Mouse (Mus musculus) kidney, adult 11 months (tissue): ENCODE measurements around the gene Stx3.

Source experiments
- DNase-seq: peaks from one replicate; pipeline ENCODE4 v3.0.0; 2022

Stx3 gene

GRCm38 (mm10) chr19:11807251-11807650, 12.0 kb downstream of the Stx3 start:
- DNase-seq, result no peak

DNA sequence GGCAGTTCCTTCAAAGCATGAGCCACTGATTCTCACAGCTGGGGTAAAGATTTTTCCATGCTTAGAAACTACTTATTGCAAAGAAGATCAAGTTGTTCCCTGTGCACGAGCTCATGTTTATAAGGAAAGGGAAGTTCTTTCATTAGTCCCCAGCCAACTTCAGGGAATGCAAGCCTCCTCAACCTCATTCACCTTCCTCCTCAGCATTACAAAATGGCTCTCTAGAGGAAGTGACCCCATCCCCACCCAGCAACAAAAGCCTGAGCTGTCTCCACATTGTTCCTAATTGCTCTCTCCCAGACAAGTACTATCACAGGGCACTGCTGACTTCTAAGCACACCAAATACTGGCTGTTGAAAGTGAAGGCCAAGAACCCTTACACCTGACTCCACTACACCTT, 14.8 kb downstream of the Stx3 start:
- no peak for DNase-seq

DNA sequence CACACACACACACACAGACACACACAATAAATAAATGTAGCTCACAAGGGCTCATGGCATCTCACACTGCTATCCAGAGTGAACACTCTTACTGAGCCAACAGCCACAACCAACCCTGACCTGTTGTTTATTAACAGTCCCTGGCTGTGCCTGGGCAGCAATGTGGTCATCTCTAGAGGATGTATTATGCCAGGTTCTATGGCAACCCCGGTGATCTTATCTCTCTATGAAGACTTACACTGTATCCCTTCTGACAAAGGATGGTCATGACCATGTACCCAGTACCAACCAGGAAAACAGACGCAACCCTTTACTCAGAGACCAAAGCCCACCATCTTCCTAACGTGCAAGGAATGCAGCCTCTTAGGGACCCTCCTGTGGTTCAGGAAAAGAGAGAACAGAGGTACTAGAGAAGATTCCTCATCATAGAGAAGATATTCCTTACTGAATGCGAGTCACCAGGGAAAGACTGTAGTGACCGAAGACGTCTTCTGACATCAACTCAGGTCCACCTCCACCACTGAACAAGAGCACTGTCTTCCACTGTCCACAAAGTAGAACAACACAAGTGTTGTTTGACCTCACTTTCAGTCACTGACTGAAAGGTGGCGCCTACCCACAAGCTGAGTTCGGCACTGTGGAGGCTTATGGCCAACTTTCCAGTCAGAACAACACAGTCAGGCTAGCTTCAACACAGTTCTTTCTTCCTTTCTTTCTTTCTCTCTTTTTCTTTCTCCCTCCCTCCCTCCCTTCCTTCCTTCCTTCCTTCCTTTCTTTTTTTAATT, 18.5 kb downstream of the Stx3 start:
- DNase-seq, result no peak

GRCm38 (mm10) chr19:11794447-11794846, 24.8 kb downstream of the Stx3 start:
- no peak for DNase-seq

- DNase-seq, result no peak
Measured at GRCm38 (mm10) chr19:11793741-11794359, 25.4 kb downstream of the Stx3 start.

GRCm38 (mm10) chr19:11791825-11792224, 27.4 kb downstream of the Stx3 start:
- no peak for DNase-seq

DNA sequence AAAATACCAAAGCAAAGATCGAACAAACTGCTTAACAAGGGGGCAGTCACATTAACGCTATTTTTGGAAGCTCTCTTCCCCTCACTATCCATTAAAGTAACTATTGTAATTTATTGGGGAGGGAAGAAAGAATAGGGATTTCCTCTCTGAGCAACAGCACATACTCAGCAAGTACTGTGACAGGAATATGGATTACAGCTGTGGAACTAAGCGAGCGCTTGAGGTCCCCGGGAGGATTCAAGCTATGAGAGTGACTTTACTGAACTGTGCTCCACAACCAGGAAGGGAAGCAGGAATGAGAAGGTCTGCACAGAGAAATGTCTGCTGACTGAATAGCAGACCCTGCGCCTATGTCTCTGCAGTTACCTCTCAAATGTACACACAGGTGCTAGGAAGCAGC, 30.3 kb downstream of the Stx3 start:
- no peak for DNase-seq

DNA sequence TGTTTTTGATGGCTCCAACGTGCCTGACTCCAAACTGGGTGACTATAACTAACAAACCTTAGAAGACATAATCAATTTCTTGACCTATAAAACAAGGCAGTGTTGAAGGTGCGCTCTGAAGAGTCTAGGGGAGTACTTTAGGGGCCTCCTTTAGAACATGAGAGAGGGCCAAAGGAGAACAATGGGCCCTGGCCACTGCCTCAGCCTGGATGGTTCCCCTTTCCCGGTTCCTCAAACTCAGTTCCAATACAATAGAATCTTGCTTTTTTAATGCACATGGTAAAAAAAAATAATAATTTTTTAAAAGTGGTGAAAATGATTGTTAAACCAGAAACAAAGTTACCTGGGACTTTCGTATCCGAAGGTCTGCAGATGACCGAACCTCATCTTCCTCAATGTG, 31.4 kb downstream of the Stx3 start:
- DNase-seq, result no peak

DNA sequence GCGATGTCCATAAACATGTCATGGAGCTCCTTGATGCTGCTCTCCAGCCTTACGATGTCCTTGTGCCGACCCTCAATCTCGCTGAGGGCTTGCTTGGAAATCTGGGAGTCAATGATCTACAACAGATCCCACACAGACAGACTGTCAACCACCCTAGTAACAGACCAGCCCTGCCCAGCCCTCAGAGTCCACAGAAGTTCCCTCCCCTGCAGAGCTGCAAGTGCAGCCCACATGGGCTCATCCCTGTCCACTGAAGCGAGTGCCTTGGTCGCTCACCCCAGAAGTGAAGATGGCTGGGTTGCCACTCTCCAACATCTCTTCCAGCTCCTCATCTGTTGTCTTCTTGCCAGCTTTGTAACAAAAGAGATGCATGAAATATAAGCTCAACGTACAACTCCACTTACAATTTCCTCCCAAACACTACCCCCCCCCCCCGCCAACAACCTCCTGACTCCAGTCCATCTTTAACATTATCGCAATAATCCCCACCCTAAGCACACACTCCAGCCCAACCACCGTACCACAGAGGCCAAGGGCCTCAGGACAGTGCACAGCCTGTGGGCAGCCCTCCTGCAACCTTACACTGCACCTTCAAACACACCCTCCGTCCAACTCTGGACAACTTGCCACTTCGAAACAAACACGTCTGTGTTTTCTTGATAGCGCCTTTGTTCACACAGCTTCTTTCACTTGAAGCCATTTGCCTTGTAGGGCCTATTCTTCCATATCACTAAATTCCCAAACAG, 33.6 kb downstream of the Stx3 start:
- no peak for DNase-seq

- DNase-seq, result peak; percentile 31
Measured at GRCm38 (mm10) chr19:11777191-11777865, 41.9 kb downstream of the Stx3 start.

DNA sequence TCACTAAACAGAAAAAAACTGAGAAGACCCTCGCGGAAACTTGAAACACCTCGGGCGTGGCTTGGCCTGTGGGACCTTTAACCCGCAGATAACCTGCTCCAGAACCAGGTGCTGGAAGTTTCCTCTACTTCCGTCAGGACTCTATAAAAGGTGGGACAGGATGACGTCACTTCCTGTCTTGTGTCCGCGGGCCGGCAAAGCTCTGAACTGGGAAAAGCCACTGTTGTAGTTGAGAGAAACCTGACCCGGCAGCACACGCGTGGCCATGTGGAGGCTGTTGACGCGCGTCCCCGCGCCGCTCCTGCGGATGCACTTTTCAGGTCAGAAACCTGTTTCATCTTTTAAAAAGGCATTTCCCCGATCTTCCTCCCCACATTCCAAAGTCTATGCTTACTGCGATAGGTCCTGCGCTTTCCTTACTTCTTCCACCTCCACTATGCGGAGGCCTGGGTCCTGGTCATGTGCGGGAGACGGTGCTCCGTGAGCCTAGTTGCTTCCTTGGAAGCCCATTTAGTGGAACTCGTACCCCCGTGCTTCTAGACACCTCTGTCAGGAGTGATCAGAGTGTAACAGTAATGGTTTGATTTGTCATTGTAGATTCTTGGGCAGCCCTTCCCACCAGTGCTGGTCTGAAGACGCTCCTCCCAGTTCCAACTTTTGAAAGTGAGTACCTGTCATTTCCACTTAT, 48.9 kb downstream of the Stx3 start, which contains the start of gene Mrpl16:
Gene Mrpl16, plus strand, starts transcription at position 187 of the 688 bp plus-strand sequence.
- DNase-seq, result peak; percentile 87

- DNase-seq, result no peak
Measured at GRCm38 (mm10) chr19:11769257-11769920, 49.8 kb downstream of the Stx3 start.

DNA sequence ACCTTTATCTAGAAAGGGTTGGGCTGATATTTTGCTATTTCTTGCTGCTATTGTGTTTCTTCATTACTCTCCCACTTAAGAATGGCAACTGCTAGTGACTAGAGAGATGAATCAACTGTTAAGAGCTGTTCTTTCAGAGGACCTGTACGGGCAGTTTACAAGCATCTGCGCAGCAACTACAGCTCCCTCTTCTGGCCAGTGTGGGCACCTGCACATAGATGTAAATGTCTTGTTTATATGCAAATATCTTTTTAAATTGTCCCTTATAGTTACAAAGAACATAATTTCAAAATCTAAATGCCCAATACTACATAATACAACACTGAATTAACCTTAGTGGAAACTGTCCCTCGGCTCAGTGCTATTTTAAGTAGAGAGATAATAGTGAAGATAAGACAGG, 51.0 kb downstream of the Stx3 start:
- no peak for DNase-seq

DNA sequence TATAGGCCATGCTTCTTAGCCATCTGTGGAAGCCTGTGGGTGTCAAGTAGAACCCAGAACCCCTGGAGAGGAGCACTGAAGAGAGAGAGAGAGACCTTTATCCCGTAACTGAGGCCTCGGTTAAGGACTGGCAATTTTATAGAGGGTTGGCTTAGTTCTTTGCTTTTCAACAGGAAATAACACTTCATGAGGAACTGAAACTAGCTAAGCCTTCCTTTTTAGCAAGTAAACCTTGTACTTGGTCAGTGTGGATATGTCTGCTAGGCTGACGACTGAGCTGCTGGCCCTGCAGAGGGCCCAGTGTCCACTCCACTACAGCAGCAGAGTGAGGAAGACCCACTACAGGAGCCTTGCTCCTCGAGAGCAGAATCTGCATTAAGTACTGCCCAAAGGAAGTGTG, 52.8 kb downstream of the Stx3 start:
- DNase-seq, result no peak

DNA sequence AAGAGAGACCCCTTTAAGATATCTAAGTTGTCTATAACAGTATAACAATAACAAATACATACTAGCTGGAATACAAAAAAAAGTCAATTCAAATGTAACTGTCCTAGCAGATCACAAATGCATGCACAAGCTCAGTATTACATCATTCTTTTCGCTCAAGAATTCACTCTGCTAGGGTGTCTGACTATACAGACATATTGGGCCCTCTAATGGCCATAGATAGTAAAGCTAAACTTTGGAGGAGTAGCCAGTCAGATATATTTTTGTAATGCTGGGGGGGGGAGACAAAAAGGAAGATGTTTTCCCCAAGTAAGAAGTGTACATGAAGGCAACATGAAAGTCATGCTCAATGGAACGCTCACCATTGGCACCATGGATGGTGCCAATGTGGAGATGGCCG, 54.1 kb downstream of the Stx3 start:
- DNase-seq, result no peak

DNA sequence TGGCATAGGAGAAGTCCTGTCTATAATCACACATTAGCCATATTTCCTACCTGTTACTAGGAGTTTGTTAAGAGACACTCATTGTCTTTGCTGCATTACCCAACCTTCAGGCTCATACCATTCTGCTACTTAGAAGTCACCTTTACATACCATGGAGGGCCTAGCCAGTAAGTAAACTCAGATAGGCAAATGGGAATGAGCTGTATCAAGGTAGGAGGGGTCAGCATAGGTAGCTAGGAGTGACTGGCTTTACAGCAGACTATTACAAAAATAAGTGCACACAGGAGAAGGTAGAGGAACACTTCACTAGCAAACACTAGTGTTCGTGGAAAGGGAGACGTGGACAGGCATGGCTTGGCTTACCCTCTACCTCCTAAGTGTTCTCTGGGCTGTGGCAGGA, 71.9 kb downstream of the Stx3 start, which contains the start of gene Gif:
Gene Gif, plus strand, starts transcription at position 257 of the 400 bp plus-strand sequence.
- no peak for DNase-seq

DNA sequence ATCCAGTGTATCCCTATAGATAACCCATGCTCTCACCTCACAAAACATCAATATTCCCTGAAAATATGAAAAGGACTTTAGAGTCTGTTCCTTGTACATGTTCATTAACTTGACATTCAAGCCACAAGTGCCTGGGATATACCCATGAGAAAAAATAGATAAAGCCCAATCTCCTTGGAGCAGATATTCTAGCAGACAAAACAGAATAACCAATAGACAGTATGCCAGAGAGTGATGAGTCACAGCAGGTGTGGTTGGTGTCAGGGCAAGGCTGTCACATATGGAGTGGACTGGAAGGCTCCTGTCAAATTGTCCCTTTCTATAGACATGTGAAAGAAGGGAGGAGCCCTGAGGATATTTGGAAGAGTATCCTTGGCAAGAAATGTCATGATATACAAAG, 73.5 kb downstream of the Stx3 start:
- DNase-seq, result no peak

- DNase-seq, result no peak
Measured at GRCm38 (mm10) chr19:11736455-11736854, 82.7 kb downstream of the Stx3 start.

DNA sequence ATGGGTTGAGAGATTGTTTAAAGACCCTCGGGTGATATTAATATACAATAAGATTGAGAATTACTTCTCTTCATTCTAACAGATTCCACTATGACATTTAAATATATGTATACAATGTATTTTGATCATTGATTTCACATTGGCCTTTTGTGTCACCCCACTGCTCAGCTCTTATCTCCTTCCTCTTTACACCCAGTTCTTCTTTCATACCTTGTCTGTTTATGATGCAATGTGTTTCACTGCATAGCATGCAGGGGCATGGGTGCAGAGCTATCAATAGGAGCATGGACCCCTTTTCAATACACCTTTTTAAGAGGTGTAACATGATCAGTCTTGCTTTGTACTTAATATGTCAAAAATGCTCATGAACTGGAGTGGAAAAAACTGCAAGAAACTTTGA, 88.9 kb downstream of the Stx3 start:
- DNase-seq, result no peak

- DNase-seq, result no peak
Measured at GRCm38 (mm10) chr19:11727304-11727703, 91.9 kb downstream of the Stx3 start.

GRCm38 (mm10) chr19:11725915-11726314, 93.3 kb downstream of the Stx3 start:
- DNase-seq, result no peak
